Mouse (Mus musculus) right cerebral cortex, adult 18-20 months (tissue): ENCODE measurements around the gene Exosc3.
"Not testable (repeated sequence)": the region's sequence is repeated elsewhere in the genome, so short reads cannot be mapped to it uniquely, and the experiment has no call there.

Experiments used
- DNase-seq: peaks from one replicate; pipeline ENCODE4 v3.0.0; 2022; ENCODE audit warnings: mixed read lengths

Exosc3 gene

DNA sequence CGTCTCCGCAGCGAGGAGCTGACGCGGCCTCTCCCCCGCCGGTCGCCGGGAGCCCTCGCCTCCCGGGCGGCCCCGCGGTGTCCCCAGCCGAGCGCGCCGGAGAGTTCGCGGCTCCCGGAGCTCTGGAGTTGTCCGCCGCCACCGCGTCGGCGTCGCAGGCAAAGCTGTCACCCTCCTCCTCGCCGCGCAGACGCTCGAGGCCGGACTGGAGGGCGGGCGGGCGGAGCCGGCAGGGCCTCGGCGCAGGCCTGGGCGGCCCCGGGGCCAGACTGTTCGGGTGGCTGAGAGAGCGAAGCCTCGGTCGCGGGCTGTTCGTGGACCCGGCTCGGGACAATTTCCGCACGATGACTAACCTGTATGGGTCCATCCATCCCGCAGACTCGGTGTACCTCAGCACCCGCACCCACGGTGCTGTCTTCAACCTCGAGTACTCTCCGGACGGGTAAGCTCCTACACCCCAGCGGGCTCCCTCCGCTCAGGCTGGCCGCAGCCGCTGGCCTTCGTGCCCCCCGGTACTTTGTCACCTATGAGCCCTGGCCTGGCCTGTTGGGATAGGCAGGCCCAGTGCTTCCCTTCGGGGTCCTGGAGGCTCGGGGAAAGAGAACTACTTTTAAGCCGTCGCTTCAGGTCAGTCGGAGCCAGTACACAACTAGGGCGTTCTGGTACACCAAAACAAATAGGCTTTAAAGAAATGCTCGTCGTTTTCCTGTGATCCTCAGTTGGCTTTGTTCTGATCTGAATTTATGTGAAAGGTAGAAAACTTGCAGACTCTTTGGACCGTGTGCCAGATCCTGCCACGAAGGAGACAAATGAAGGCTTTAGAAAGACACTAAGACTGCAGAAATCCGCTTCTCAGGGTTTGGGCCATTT, at the start of gene Exosc3:
Gene Exosc3 (minus strand): TSS at position 447 of the 870 bp plus-strand sequence.
- peak; percentile 47 for DNase-seq

- DNase-seq, result no peak
These were observed 49.6 kb upstream of the Exosc3 start for GRCm38 (mm10) chr4:45392099-45392498.

DNA sequence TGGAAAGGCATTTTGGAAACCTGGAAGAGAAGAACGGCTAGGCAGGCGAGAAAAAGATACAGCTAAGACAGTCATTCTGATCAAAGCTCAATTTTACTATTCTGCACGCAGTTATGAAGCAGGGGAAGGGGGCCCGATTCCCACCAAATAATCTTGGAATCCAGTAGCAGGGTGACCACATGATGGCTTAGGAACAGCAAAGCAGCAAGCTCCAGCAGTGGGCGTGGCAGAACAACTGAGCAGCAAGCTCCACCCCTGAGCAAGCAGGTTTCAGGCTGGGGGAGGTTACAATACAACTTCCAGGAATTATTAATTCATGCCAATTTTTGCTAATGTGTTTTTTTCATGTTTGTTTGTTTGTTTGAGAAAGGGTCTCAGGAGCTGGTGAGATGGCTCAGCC, 44.8 kb upstream of the Exosc3 start:
- DNase-seq, result not testable (repeated sequence)

- not testable (repeated sequence) for DNase-seq
These were observed 39.6 kb upstream of the Exosc3 start for GRCm38 (mm10) chr4:45382133-45382532.

- not testable (repeated sequence) for DNase-seq
These were observed 38.5 kb upstream of the Exosc3 start for GRCm38 (mm10) chr4:45380903-45381580.

DNA sequence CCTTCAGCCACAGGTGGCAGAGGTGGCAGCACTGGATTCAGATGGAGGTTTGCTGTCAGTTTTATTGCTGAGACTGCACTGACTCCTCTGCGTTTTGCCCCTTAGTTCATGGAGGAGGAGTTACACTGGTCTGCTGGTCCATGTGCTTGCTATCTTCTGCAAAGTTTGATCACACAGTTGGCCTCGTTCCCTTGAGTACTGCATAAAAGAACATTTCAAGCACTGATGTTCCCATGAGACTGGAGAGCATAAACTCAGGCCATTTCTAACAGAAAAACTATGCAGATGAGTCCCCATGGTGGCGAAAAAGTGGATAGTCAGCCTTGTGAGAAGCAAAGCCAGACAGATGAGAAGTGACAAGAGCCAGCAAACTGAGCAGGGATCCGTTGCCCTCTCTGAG, 34.0 kb upstream of the Exosc3 start:
- DNase-seq, result no peak

DNA sequence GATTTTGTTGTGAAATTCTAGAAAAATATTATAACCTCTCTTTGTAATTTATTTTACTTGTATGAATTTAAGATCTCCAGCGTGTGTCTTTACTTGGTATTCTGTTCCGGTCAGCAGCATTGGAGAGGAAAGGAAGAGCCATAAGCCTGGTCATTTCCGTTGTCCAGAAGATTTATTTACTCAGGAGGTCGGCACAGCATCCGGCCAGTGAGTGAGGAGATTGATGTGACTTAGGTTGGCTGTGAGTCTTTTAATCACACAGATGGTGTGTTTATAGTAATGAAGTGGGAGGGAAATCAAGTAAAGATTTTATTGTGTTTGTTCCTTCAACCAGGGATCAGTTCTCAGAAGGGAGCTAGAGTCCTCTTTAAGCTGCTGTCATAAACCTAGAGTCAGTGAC, 32.3 kb upstream of the Exosc3 start:
- no peak for DNase-seq

DNA sequence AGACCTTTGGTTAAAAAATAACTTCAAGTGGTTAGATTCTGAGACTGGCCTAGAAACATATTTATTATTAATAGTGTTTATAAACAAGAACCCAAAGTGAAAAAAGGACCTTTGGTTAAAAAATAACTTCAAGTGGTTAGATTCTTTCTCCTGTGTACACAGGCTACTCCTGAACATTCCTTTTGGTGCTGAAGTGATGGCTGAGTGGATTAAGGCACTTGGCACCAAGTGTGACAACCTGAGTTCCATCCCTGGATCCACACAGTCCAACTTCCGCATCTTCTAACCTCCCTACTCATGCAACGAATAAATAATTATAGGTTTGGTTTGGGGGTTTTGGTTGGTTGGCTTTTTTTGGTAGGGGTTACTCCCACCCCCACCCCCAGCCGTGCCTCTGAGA, 28.7 kb upstream of the Exosc3 start:
- DNase-seq, result no peak

- no peak for DNase-seq
These were observed 14.1 kb upstream of the Exosc3 start for GRCm38 (mm10) chr4:45356653-45357052.

GRCm38 (mm10) chr4:45341669-45342249, 773 bp downstream of the Exosc3 start, which contains the start of gene Dcaf10:
Gene Dcaf10 (plus strand): TSS chr4:45342101.
- peak; percentile 93 for DNase-seq

DNA sequence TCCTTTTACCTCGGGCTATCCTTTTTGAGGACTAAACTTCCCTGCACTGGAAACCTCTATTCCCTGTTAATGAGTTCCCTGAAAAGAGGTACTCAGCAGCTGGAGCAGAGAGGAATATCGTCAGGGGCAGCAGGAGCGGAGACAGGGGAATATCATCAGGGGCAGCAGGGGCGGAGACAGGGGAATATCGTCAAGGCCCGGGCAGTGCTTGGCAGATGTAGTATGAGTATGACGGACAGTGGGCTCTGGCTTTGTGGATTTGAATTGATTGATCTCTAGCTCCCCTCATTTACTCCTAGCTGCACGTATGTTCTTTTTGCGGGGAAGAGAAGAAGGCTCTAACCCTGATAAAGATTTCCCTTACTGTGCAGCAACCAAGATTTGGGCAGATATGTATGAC, 1.3 kb downstream of the Exosc3 start:
- DNase-seq, result no peak

GRCm38 (mm10) chr4:45332466-45332865, 10.1 kb downstream of the Exosc3 start:
- DNase-seq, result no peak

DNA sequence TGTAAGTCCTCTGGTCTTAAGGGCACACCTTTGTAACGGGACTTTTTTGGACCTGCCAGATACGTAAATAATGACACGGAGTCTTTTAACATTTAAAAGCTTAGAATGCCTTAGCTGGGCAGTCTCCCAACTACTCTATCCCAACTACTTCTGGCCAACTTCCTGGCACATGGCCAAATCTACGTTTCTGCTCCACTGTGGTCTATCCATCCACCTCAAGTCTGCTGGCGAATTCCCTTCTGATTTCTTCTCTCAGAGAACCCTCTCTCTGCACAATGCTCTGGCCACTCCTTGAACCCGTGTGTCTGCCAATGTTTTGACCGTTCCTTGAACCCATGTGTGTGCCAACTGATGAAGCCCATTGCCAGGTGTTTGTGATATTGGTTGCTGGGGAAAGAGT, 11.4 kb downstream of the Exosc3 start:
- no peak for DNase-seq

- DNase-seq, result peak; percentile 88
These were observed 22.2 kb downstream of the Exosc3 start for GRCm38 (mm10) chr4:45320159-45320816.

GRCm38 (mm10) chr4:45311056-45311455, 31.5 kb downstream of the Exosc3 start:
- no peak for DNase-seq

DNA sequence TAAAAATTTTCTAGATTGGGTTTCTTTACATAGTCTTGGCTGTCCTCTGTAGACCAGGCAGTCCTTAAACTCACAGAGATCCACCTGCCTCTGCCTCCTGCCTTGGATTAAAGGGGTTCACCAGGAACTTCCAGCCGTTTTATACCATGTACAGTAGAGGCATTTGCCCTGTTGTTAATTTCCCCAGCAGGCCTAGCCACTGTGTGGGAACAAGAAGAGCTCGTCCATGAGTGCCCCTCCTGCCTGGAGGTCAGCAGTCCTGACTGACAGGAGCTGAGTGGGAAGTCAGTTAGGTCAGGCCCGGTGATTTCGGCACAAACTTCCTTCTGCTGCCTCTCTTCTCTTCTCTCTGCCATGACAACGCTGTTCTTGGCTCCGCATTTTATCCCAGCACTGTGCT, 33.9 kb downstream of the Exosc3 start:
- no peak for DNase-seq

DNA sequence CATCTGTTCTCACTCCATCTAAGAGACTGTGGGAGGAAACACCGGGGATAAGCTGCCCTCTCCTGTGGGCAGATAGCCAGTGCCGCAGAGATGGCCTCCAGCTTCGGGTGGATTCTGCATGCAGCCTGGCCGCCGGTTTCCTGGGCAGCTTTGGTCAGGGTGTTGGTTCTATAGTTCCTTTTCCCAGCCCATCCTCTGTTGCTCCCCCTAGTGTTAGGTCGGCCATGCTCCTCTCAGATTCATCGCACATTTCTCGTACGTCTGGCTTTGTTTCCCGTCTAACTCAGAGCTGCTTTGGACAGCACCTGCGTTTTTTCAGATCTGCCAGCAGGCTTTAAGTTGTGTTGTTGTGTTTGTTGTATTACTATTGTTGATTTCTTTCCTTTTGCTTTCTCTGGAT, 34.5 kb downstream of the Exosc3 start:
- peak; percentile 21 for DNase-seq

GRCm38 (mm10) chr4:45305536-45305935, 37.0 kb downstream of the Exosc3 start:
- no peak for DNase-seq

DNA sequence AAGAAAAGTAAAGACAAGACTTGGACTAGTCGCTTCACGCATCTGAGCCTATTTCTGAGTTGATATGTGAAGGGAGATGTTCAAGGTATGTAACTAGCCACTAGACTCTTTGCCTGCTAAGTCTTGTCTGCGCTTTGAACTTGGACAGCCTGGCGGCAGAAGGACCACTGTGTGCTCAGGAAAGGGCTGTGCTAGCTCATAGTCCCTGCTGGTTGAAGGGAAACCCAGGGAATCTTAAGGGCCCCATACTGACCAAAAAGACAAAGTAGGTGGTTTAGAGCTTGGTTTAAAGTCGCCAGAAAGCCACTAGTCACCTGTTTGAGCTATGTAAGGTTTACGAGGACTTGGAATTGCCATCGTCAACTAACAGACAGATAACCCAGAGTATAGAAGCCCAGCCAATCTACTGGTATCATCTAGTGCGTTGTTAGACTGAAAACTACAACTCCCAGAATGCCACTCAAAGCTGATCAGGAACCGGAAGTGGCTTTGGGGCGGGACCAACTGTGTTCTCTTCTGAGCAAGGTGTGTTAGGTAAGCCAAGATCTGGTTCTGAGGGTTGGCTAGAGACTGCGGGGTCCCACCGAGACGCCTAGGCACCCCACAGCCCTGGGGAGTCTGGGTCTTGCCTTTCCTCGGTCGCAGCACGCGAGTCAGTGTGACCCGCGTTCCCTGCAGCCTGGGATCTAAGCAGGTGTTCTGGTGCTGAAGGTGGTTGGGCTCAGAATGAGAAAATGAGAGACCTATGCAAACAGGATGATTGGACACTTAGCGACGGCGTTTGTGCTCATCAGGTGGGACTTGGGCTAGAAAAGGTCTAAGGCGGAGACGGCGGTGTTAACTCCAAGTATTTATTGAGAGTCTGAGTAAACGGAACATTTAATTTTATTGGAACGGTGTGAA, 45.6 kb downstream of the Exosc3 start, which contains the start of gene Trmt10b:
Gene Trmt10b (plus strand): TSS at position 466 of the 903 bp plus-strand sequence.
- peak; percentile 79 for DNase-seq

DNA sequence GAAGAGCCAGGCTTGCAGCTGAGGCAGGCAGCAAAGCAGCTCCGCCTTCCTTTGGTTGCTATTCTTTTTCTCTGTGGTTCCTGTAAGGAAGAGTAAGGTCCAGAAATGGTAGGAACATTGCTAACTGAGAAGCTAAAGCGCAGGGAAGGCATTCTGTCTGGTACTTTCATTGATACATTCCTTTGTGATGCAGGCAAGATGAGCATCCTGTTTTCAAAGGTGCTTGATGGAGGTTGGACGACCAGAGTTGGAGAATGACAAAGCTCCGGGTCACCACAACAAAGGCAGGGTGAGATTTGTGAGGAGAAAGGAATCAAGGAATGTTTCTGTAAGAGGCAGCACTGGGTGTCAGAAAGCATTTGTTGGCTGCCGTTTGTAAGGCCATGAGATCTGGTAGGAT, 54.6 kb downstream of the Exosc3 start:
- DNase-seq, result no peak

- no peak for DNase-seq
These were observed 56.2 kb downstream of the Exosc3 start for GRCm38 (mm10) chr4:45286318-45286717.

DNA sequence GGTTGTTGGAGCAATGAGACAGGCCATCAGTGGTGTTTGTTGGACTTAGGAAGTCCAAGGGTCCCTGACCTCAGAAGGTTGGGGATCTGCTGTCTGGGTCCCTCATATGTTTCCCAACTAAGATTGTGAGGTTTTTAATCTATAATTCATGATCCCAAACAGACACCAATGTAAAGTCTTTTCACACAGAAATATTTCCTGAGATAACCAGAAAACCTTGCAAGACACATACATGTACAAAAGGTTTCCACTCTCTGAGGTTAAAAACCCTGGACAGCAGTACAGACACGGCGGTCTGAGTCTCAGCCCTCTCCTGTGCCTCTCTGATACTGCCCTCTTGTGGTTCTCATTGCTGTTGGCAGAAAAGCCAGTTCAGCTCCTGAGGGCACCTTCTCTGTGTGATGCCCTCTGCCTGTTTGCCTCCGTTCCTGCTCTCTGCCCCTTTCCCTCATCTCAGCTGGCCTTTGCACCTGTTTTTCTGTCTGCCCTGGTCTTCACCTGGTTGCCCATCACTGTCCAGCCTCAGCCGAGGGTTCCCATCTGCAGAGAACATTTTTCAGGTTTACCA, 62.5 kb downstream of the Exosc3 start:
- peak; percentile 66 for DNase-seq
